Mouse (Mus musculus) spleen, adult 2 months (tissue): ENCODE results near the gene Lst1. TPM values are rescaled to one million over a fixed set of nuclear protein-coding genes. Genes with fewer than 3 reads are reported as not detected.

ENCODE experiments used
- DNase-seq, 2 experiments: peaks; one replicate each; pipeline versions ENCODE4 v3.0.0 to v3.0.0-alpha.2; 2012 to 2021; ENCODE audit warnings: low spot score in 2 of 2, low read depth in 1 of 2
- H3K27ac ChIP-seq: fragments of 200-500 bp; 2 replicates; pipeline ENCODE4 v1.5.1; 2012; ENCODE audit warnings: low read length, inconsistent platforms; ENCODE audit not compliant: insufficient read depth
- H3K27me3 ChIP-seq: fragments of 200-500 bp; 2 replicates; pipeline ENCODE4 v1.6.1; 2012; ENCODE audit warnings: mild to moderate bottlenecking, moderate library complexity, low read length, inconsistent platforms; ENCODE audit not compliant: control insufficient read depth, insufficient read depth
- H3K36me3 ChIP-seq: fragments of 200-500 bp; 2 replicates; pipeline ENCODE4 v1.6.1; 2012; ENCODE audit warnings: mild to moderate bottlenecking, low read length, inconsistent platforms; ENCODE audit not compliant: control insufficient read depth, insufficient read depth
- H3K4me1 ChIP-seq: fragments of 200-500 bp; 2 replicates; pipeline ENCODE4 v1.6.1; 2011; ENCODE audit warnings: inconsistent platforms; ENCODE audit not compliant: control insufficient read depth, insufficient read depth, insufficient read length
- H3K4me3 ChIP-seq: fragments of 200-500 bp; 2 replicates; pipeline ENCODE4 v1.5.1; 2011; ENCODE audit warnings: mild to moderate bottlenecking, inconsistent platforms; ENCODE audit not compliant: insufficient read depth, insufficient read length; ENCODE audit errors: extremely low read depth
- CTCF ChIP-seq: fragments of 200-500 bp; IDR thresholded peaks from 2 replicates; pipeline ENCODE4 v1.5.1; 2011; ENCODE audit warnings: mild to moderate bottlenecking, inconsistent platforms; ENCODE audit not compliant: insufficient read depth, insufficient read length, insufficient replicate concordance; ENCODE audit errors: extremely low read depth
- POLR2A ChIP-seq: fragments of 200-500 bp; IDR thresholded peaks from 2 replicates; pipeline ENCODE4 v1.6.1; 2011; ENCODE audit warnings: low read depth, low read length, inconsistent platforms
- WGBS: fragments of 180-500 bp; shearing (Covaris S2); methylation state at CpG from one replicate; pipeline ENCODE4 v1.1.7; 2018; 5-methylcytosine and 5-hydroxymethylcytosine counted together
- polyA plus RNA-seq: library from polyadenylated mRNA; depleted of rRNA; stranded (reverse); fragments of >200 nt; gene quantifications from 2 replicates; pipeline ENCODE4 v1.2.3, GENCODE M21; 2012

Lst1 gene
- polyA plus RNA-seq, 1 experiment = 109 TPM

DNA sequence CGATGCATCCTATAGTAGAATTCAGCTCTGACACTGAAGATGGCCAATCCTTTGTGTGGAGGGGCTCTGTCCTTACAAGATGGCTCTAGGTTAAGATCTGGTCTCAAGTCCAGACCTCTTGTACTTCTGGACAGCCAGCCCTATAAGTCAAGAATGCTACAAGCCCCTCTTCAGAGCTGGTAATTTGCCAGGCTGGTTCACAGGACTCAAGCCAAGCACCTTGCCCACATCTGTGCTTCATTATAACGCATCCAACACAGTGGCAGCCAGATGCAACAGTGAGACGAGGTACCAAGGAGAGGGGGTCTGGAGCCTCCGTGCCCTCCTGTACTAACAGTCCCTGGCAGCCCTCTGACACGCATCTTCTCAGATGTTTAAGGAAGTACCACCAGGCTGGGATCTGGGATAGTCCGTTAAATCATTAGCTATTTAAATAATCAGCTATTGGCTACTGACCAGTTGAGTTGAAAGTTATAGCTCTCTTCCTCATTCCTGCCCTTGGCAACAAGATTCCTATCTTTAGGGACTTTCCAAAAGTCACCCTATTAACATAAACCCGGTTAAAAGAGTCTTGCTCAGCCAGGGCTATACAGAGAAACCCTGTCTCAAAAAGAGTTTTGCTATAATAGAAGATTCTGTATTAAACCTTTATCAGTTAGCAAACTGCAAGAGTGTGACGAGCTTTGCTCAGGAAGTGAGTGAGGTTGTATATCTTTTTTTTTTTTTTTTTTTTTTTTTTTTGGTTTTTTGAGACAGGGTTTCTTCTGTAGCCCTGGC, 13.8 kb downstream of the Lst1 start:
- DNase-seq = no peak
- TF ChIP-seq CTCF (no peak), POLR2A (no peak)
- peaks cover 37% of the 10 kb centered on the region for H3K4me1 ChIP-seq
- peak overlapping the region; percentile 89 for H3K27ac ChIP-seq
- H3K36me3 ChIP-seq = no peaks in the 10 kb centered on the region
- H3K27me3 ChIP-seq = no peaks in the 10 kb centered on the region
- no peak overlapping the region for H3K4me3 ChIP-seq
- WGBS = 53% methylated on average over 8 of the region's 8 CpGs

DNA sequence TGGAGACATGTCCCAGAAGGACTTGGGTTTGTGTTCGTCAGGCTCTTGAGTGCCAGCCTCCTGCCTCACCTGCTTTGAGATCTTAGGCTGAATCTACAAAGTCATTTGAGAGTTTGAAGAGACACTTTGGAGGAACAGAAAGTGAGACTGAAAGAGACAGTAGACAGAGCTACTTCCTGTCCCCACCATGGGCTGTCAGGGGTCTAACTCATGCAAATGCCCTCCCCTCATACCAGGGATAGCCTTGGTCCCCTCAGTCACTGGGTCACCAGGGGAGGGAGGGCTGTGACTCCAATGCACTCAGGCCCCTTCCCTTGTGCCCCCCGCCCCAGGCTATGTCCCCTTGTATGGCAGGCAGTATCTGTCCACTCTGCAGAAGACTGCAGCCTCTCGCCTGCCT, 14.9 kb downstream of the Lst1 start:
- Histone ChIP-seq H3K27me3 (no peaks in the 10 kb centered on the region), H3K36me3 (no peaks in the 10 kb centered on the region), H3K4me1 (peaks cover 40% of the 10 kb centered on the region), H3K4me3 (peak overlapping the region; percentile 15; the same call in 1 of the 2 replicates), H3K27ac (peak overlapping the region; percentile 89)
- WGBS = 36% methylated on average over 3 of the region's 3 CpGs
- no peak for TF ChIP-seq CTCF
- no peak for TF ChIP-seq POLR2A
- peak in 1 of 2 experiments; percentile 43 for DNase-seq

DNA sequence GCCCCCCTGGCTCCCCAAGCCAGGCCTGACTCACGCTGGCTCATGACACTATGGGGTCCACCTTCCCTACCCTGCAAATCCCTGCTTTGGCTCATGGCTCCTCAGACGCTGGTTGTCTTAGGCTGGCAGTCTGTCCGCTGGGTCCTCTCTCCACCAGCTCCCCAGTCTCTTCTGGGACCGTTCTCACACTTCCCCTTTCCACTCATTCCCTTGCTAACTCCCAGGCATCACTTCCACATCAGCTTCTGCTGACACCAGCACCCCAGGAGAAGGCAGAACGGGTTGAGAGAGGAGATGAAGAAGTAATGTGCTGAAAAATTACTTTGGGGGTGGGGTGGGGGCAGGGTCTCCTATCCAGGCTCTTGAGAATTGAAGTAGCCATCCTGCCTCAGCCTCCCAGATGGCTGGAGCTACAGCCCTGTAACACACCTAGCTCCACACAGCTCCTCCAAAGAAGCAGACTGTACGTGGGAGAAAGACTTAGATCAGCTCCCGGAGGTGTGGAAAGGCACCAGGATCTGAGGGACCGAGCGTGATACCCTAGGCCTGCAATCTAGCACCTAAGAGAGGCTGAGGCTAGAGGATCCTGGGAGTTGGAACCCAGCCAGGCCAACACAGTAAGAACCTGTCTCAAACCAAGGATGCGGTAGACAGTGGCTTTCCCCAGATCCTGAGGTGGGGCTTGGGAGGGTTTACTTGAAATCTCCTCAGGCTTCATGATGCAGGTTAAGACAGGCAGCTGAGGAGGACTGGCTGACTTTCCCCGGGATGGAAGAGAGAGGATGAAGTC, 15.6 kb downstream of the Lst1 start:
- no peak for DNase-seq
- Histone ChIP-seq H3K4me1 (peaks cover 40% of the 10 kb centered on the region), H3K36me3 (no peaks in the 10 kb centered on the region), H3K27me3 (no peaks in the 10 kb centered on the region), H3K27ac (peak overlapping the region; percentile 89), H3K4me3 (peak overlapping the region; percentile 29)
- WGBS = 43% methylated on average over 11 of the region's 11 CpGs
- TF ChIP-seq POLR2A (no peak), CTCF (no peak)

DNA sequence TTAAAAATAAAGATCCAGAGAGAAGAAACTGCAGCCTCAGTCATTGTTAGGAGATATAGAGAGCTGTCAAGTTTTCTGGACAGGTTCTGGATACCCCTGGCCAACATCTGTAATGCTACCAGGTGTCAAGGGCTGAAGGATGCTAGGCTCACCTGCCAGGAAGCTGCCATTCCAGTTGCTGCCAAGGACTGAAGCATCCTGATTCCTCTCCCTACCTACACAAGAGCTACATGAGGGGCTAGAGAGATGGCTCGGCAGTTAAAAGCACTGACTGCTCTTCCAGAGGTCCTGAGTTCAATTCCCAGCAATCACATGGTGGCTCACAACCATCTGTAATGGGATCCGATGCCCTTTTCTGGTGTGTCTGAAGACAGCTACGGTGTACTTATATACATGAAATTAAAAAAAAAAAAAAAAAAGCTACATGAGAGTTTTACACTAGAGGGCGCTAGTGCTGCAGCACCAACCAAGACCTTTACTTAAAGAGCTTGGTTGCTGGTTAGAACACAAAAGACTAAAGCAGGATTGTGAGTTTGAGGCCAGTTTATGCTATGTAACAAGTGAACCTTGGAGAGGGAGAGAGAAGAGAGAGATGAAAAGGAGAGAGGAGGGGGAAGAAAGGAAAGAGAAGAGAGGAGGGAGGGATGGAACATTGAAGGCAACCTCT, 19.6 kb downstream of the Lst1 start:
- H3K27ac ChIP-seq = no peak overlapping the region
- peak in 1 of 2 experiments; percentile 74 for DNase-seq
- 14% methylated on average over 4 of the region's 4 CpGs for WGBS
- H3K36me3 ChIP-seq = no peaks in the 10 kb centered on the region
- H3K4me3 ChIP-seq = no peak overlapping the region
- no peak for TF ChIP-seq POLR2A
- peak; percentile 30; the same call in 1 of the 2 replicates for TF ChIP-seq CTCF
- no peaks in the 10 kb centered on the region for H3K27me3 ChIP-seq
- H3K4me1 ChIP-seq = peaks cover 25% of the 10 kb centered on the region; the same call in 1 of the 2 replicates

DNA sequence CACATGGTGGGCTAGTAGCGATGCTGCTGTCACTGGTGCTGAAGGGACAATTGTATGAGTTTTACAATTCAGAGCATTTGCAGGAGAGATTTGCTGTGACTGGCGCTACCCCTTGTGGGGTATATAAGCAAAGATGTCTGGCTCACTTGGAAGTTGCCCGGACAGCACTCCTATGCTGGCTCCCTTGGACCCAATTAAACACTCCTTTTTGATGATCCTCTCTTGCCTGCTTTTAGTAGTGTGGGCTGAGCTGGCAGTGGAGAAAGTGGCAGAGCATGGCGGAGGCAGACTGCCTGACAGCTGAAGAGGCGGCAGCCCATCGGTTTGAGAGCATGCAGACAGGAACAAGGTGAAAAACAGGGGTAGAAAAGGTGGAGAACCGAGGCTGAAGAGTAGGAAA, 20.4 kb downstream of the Lst1 start:
- no peak for TF ChIP-seq CTCF
- no peak for TF ChIP-seq POLR2A
- DNase-seq = no peak
- H3K4me3 ChIP-seq = no peak overlapping the region
- H3K27ac ChIP-seq = no peak overlapping the region
- no peaks in the 10 kb centered on the region for H3K27me3 ChIP-seq
- no peaks in the 10 kb centered on the region for H3K36me3 ChIP-seq
- WGBS = 89% methylated on average over 7 of the region's 7 CpGs
- H3K4me1 ChIP-seq = peaks cover 22% of the 10 kb centered on the region; the same call in 1 of the 2 replicates

DNA sequence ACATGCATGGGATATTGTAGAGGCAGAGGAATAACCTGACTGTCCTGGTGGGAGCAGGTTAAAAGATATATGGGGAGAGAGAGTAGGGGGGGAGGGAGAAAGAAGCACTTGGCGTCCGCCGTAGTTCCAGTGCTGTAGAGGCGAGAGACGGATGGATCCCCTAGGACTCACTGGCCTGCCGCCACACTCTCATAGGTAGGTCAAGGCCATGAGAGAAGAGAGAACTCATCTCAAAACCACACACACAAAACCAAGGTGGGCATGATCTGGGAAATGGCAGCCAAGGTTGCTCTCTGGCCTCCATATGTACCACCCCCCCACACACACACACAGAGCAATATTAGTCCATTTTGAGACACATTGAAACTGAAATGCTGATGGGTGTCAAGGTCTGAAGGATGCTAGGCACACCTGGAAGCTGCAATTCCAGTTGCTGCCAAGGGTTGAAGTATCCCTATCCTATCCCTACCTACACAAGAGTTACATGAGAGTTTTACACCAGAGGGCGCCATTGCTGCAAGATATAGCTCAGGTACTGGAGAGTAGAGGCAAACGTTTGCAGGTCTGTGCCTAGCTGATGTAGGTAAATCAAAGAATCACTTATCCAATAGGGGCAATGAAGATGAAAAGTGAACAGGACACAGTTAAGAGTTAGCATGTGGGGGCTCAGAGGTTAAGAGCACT, 21.7 kb downstream of the Lst1 start:
- H3K4me3 ChIP-seq = no peak overlapping the region
- H3K4me1 ChIP-seq = peaks cover 11% of the 10 kb centered on the region; the same call in 1 of the 2 replicates
- TF ChIP-seq POLR2A = no peak
- peak; percentile 44; the same call in 1 of the 2 replicates for TF ChIP-seq CTCF
- no peaks in the 10 kb centered on the region for H3K27me3 ChIP-seq
- peaks cover 5% of the 10 kb centered on the region for H3K36me3 ChIP-seq
- 72% methylated on average over 8 of the region's 8 CpGs for WGBS
- no peak overlapping the region for H3K27ac ChIP-seq
- peak; percentile 74 to 79 for DNase-seq
